Mouse (Mus musculus) spleen, postnatal 14 days (tissue): Measurements from ENCODE around the gene Dcbld2.

Experiments
- DNase-seq, 2 experiments: peaks; one replicate each; pipeline ENCODE4 v3.0.0; 2021 to 2022; ENCODE audit warnings: low spot score in 2 of 2

Dcbld2 gene

DNA sequence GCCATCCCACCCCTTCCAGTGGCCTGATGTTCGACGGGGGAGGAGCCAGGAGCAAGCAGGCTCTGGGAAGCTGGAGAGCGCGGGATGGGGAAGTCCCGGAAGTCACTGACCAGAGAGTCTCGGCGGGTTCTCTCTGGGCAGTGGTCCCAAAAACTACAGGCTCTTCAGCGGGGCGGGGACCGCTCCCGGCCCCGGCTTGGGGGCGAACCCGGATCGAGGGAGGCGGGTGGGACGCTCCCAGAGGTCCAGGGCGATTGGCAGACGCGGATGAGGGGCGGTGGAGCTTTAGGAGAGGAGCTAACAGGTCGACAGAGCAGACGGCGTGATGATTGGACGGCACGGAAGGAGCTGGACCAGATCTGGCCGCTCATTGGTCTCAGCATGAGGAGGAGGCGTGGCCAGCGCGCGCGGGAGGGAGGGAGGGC, at the start of gene Dcbld2:
Gene Dcbld2 (plus strand): TSS at position 382 of the 425 bp plus-strand sequence.
- DNase-seq, result peak; percentile 84 to 86

DNA sequence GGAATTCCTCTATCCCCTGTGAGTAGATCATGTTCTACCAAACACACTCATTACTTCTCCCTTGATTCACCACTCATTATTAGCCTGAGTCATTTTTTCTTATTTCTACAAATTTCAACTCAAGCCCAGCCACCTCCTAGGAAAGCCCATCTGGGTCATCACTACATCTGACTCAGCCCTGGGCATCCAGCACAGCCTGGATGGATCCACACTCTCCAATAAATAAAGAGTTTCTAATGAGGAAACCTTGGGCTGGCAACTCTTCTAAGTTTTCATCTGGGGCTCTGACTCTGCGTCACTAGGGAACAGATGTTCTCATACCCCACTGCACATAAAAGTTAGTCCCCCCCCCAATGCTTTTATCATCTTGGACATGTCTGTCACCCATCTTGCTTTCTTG, 31.1 kb upstream of the Dcbld2 start:
- DNase-seq, result no peak

DNA sequence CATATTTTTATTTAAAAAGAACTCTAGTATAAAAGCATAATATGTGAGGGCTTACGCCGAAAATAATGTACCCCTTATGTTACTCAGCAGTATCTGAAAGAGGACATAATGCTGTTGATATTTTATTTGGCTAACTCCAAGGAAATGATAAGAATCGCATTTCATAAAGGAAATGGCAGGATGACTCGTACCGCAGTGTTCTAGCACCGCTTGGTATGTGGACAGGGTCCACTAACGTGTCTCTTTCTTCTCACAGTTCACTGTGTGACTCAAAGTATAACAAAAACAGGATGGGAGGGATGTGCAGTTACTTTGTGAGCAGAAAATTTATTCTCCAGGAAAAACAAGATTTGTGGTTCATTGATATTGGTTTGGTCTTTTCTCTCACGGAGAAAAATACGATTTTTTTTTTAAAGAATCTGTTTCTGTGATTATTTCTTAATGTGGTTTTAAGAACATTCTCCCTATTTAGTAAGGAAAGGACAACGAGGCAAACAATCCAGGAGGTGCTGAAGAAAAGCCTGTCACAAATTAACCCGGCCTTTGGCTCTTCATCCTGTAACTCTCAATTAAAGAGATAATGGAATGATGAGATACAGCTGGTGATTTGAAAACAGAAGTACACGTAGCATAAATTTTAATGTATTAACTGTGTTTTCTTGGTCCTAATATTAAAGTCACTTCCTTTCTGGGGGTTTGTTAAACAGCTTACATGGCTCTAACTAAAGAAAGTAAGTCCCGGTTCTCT, 30.3 kb upstream of the Dcbld2 start:
- no peak for DNase-seq

DNA sequence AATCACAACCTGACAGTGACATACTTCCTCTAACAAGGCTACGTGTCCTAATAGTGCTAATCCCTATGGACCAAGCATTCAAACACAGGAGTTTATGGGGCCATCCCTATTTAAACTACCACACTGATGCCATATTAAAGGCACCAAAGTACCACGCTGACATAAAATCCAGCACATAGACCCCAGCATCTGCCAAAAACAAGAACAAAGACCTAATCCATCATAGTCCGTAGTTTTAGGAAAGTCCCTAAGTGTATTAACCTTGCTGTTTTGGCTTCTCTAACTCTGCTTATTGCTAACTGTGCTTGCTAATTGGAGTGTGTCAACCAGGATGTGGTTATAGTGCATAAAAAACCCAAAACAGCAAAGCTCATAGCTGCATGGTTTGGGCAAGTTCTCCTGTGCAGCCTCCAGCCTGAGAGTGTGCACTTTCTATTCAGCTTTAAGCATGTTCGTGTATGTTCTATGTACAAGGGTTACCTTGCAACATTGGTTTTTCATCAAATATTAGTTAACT, 21.9 kb upstream of the Dcbld2 start:
- DNase-seq, result no peak

DNA sequence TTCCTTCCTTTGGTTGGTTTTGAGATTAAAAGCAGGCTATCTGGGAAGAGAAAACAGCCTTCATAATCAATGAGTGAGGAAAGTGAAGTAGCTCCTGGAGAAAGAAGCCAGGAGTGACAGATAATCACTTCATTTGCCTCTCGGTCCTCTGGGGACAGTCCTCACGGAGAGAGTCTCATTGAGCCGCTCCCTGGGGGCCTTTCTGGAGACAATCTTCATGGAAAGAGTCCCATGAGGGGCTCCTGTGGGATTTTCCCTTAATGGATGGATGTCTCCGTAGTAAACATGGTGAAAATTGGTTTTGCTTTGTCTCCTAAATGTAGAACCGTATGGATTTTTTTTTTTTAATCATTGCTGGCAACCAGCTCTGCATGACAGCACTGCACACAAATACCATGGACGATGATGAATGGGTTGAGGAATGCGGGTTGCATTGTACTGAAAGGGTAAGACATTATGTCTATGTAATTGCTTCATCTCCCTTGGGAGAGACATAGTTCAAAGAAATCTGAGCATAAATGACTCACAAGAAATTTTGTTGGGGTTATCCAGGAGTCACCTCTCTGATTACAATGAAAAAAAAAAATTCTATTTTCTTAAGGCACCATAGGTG, 19.0 kb upstream of the Dcbld2 start:
- no peak for DNase-seq

DNA sequence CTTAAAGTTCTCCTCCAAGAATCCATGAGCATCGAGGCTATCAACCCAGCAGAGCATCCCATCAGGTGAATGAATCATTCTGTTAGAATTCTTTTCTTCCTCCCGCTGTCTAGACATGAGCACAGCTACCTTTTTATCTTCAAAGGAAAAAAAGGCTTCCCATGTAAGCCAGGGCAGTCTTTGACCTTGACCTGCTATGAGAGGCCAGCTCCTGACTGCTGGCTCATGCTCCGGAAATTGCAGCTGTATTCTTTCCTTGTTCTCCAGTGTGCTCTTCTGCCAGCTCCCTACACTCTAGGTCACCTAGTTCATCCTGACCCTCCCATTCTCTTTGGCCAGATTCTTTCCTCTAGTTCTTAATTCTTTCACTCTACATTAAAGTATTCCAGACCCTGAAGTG, 15.2 kb upstream of the Dcbld2 start:
- no peak for DNase-seq

DNA sequence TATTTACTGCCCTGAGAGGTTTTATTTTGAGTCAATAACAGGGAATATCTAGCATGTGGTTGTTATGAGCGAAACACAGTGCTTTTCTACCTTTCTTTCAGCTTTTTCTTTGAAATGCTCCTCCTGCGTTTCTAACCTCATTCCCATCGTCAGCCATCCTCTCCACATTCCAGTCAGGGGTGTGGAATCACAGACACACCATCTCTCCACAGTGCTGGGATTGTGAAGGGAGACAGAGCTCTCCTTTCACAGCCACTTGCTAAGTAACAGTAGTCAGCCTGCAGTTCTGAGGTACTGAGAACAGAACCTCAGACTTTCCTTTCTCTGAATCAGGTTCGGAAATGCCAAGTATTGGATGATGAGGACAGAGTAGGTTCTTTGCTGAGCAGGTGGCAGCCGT, 14.1 kb upstream of the Dcbld2 start:
- DNase-seq, result no peak

DNA sequence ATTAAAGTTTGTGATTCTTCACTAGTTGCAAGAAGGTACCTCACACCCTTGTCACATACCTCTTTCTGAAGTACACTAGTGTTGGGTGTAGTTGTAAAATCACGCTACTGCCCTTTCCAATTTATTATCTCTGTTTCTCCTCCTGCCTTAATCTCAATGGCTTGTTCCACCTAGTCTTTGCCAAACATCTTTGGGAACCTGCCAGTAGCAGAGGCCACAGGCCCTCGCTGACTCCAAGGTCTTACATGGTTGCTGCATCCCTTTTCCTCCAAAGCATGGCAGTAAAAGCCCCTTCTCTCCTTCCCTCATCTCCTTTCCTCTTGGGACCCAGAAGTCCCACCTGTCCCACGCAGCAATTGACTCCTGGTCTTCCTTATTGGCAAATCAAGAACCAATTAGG, 9.6 kb upstream of the Dcbld2 start:
- no peak for DNase-seq

DNA sequence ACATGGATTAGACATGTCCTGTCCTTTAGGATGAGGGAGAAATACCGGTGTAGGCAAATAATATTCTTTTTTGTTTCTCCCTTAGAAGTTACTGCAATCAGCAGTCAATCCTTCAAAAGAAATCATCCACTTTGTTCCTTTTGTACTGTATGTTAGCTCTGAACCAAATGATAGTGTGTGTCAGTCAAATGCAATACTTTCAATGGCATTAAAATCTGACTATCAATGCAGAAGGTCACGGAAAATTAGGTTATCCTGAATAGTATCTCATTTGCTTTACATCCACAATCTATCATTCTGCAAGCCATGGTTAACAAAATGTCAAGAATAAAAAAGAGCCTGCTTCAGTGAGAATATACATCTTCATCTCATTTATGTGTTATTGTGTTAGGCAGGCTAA, 7.2 kb upstream of the Dcbld2 start:
- DNase-seq, result no peak

DNA sequence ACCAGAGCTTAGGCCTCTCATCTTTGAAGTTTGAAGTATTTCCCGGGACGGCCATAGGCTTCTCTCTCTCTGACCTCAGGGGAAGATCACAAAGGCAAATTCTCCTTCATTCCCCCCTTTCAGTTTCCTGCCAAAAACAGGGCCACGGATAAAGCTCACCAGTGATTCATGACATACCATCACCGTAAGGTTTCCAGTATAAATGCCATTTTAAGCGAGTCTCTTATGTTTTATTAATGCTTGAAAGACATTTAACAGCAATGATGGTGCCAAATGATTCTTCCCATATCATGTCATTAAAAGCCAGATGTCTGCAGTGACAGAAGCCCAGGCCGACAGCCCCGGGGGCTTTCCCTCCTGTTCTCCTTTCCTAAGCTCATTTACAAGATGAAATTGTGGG, 3.6 kb upstream of the Dcbld2 start:
- DNase-seq, result no peak

DNA sequence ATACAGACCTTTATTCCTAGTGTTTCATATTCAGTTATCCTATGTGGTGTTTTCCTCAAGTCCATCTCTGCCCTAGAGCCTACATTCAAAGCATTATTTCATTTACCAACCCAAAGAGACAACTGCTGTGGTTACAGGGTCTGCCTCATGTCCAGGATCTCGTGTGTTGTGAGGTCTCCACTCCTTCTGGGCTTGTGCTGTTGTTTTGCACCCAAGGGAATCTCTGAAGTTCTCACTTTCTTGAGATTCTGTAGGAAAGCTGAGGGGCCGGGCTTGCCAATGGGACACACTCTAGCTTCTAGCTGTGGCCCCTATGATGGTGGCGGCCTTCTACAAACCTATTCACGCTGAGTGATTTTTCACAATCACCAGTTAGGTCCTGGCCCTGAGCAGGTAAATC, 3.0 kb upstream of the Dcbld2 start:
- DNase-seq, result no peak

DNA sequence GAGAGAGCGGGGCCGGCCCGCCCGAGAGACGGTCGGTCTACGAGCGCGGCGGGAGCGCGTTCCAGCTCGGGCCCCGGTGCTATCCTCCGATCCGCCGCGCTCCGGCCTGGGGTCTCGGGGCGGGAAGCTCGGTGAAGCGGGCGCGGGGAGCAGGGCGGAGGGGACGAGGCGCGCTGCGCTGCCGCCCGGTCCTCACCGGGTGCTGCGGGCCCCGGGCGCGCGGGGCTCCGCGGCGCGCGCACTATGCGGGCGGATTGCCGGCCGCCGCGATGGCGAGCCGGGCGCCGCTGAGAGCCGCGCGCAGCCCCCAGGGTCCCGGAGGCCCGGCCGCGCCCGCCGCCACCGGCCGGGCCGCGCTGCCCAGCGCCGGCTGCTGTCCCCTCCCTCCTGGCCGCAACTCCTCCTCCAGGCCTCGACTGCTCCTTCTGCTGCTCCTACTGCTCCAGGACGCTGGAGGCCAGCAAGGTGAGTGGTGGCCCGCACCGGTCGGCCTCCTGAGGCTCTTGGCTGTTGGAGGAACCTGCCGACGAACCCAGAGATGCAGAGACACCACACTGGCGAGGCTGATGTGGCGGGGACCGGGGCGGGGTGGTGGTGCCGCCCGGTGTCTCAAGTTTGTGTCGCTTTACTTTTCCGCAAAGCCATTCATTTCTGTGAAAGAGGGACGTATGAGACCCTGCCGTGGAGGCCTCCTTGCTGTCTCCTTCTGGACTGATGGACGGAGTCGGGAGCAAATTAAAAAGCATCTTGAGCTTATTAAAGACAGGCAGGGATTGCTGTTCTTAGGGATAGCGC, 441 bp downstream of the Dcbld2 start:
- DNase-seq, result peak; percentile 8 to 10

DNA sequence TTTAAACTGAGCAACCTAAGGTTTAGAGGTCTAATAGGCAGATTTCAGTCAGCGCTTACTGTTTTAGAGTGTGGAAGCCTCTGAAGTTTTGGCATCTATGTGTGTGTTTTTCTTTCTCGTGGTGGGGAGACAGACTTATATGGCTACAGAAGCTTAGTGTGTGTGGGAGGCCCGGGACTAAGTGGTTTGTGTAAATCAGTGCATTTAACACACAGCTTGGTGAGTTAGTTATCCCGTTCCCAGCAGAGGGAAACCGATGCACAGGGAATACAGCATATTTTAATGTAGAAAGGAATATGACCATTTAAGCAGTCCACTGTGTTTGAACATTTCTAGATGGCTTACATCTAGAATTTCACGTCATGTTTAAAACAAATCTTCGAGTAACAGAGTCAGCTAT, 1.6 kb downstream of the Dcbld2 start:
- no peak for DNase-seq

DNA sequence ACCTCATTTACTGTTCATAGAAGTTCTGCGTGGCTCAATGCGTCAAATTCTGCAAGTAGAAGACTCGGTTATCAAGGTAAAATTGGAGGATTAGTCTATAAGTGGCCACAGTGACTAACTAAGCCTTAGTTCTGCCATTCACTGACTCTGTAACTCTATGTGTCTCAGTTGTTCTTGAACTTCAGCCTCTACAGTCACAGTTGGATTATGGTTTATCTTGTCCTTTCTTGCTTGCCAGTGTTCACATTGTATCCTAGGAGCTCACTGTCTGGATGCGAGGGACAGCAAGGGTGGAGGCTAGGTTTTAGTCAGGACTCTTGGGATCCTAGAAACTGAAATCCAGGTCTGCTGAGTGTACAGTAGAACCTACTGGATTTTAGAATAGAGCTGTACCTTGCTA, 6.6 kb downstream of the Dcbld2 start:
- DNase-seq, result no peak

DNA sequence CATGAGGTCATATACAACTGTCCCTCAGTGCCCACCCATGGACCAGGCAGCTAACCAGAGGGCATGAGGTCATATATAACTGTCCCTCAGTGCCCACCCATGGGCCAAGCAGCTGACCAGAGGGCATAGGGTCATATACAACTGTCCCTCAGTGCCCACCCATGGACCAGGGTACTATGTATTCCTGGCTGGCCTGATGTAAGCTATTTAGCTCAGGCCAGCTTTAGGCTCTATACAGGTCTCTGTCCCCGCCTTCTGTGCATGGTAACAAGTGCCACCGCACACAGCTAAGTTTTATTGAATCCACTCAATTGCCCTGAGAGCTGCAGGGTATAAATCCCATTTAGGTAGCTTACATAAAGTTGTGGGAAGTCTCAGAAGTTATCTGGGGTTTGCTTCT, 7.3 kb downstream of the Dcbld2 start:
- DNase-seq, result no peak

DNA sequence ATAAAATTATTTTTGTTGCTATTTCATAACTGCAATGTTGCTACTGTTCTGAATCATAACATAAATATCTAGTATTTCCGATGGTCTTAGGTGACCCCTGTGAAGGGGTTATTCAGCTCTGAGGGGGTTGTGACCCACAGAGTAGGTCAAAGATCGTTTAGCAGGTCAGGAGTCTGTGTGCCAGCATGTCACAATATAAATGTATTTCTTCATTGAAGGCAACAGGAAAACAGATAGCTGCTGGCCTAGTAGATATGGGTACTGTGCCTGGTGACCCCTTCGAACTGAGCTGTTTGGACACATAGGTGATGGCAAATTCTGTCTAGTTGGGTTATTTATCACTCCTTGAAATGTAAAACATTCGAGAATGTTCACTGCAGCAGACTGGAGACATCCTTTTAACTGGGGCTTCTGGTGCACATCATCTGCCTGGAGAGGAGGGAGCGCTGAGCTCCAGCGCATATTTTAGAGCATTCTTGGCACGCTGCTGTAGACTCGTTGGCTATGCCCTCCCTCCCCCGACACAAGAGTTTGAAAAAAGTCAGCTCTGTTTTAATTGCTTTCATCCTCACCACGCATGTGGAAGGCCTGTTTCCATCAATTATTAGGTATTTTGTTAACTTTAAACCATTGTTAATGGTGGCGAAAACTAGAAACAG, 13.6 kb downstream of the Dcbld2 start:
- DNase-seq, result no peak

DNA sequence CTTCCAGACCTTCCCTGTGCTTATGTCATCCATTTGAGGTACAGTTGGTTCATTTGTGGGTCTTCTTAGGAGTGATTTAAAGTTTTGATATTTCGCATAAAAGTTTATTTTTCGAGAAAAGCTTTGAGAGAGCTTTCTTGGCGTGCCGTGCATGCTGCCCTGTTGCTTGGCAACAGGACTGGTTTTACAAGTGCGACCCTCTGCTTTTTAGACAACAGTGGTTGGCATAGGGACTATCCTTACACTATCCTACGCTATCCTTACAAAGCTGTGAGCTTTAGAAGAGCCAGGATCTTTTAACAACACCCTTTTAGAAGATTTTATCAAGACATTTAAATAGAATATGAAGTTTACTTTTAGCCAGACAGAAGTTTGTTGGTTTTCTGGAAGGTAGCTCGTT, 22.0 kb downstream of the Dcbld2 start:
- DNase-seq, result no peak

DNA sequence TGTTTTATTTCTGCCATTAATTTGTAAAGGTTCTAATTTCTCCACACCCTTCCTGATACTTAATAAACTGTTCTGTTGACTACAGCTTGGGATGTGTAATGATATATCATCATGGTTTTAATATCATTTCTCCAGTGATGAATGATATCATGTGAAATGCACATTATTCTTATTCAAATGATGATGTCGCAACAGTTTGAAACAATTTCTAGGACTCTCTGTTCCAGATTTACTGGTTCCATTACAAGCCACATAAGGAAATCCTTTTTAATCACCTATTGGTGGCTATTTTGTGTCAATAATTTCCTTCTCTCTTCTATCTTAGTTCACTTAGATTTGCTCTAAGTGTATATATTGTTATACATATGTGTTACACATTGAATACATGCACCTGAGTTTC, 24.1 kb downstream of the Dcbld2 start:
- no peak for DNase-seq

DNA sequence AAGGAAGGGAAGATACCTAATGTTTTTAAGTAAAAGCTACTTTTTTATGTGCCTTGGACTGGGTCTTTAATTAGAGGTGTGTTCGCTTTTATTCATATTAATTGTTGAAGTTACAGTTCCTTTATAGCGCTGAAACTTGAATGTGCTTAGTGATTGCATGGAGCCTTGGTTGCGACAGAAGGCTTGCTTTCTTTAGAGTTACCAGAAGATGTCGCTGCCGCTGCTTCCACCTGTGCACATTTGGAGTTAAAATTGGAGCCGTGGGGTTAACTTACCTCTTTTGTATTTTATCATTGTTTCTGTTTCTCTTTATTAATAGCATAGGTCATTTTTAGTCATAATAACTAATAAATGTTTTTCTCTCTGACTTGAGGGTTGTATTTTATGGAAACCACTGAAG, 36.5 kb downstream of the Dcbld2 start:
- DNase-seq, result no peak

DNA sequence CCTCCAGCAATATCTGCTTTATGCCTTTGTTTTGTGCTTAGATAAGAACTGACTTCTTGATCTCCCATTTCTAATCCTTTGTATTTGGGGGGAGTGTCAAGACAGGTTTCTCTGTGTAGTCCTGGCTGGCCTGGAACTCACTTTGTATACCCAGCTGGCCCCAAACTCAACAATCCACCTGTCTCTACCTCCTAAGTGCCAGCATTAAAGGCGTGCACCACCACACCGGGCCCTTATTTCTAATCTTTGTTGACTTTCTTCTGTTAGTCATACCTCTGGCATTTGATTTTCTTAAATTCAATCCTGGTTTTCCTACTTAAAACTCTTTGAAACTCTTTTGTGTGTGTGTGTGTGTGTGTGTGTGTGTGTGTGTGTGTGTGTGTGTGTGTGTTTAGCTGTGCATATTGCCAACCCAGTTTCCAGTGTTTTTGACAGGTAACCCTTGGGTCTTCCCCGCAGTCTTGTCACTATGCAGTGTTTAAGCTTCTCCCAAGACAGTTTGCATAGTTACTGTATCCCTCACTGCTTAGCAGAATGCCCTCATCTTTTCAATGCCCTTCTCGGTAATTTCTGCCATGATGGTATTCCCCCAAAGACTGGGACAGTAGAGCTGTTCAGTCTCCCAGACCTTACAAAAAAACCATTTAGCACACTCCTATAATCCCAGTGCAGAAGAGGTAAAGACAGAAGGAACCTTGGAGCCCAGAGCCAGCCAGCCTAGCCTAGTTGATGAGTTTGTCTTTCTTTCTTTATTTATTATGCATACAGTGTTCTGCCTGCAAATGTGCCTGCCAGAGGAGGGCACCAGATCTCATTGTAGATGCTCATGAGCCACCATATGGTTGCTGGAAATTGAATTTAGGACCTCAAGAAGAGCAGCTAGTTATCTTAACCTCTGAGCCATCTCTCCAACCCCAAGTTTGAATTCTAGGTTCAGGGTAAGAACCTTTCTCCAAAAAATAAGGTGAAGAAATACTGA, 38.3 kb downstream of the Dcbld2 start:
- no peak for DNase-seq

DNA sequence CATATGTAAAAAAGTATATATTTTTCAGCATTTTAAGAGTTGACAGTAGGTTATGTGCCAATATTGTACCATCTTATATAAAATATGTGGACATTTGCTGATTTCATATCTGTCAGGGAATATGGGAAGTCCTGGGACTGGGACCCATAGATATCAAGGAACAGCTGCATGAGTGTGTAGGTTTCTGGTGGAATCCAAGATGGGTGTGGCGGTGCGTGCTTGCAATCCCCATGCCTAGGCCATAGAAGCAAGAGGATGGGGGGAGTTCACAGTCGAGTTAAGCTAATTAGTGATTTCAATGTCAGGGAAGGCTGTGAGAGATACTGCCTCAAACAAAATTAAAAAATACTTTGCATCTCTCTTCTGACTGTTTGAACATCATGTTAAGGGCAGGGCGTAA, 40.8 kb downstream of the Dcbld2 start:
- DNase-seq, result no peak
